Mouse (Mus musculus) B cell, adult (primary cell): Measurements from ENCODE around the gene Arhgef18. TPM values are rescaled to one million over a fixed set of nuclear protein-coding genes. Genes with fewer than 3 reads are reported as not detected.

ENCODE experiments used
- total RNA-seq: library from RNA; stranded (reverse); gene quantifications from 4 replicates; pipeline ENCODE4 v1.2.4, GENCODE M21; 2023; ENCODE audit not compliant: inconsistent age

The Arhgef18 gene
- 226 to 260 TPM (median 253 TPM) in 4 replicates for total RNA-seq

GRCm38 (mm10) chr8:3392771-3393710, at the start of gene Arhgef18:
Arhgef18 (plus strand) TSS chr8:3393006.

GRCm38 (mm10) chr8:3353189-3353810, 39.5 kb upstream of the Arhgef18 start, which contains the start of gene A430078G23Rik:
A430078G23Rik (plus strand) TSS chr8:3353415.

GRCm38 (mm10) chr8:3467006-3467885, 74.4 kb downstream of the Arhgef18 start, which contains the start of gene Pex11g:
Pex11g (minus strand) TSS chr8:3467680.

GRCm38 (mm10) chr8:3470562-3470961, 77.8 kb downstream of the Arhgef18 start, which contains the start of gene Tex45:
Tex45 (plus strand) TSS chr8:3470862.

GRCm38 (mm10) chr8:3492901-3493844, 100.4 kb downstream of the Arhgef18 start, which contains the start of gene Zfp358:
Zfp358 (plus strand) TSS chr8:3493138.

GRCm38 (mm10) chr8:3500235-3501090, 107.7 kb downstream of the Arhgef18 start, which contains the start of gene Mcoln1:
Mcoln1 (plus strand) TSS chr8:3500457.

Other genes starting within 250 kb of the Arhgef18 start
- 39.0 to 47.8 TPM (median 43.2 TPM) in 4 replicates for gene Insr, start 113.4 kb upstream of the Arhgef18 start, total RNA-seq
- 230 to 250 TPM (median 241 TPM) in 4 replicates for gene A430078G23Rik, start 39.6 kb upstream of the Arhgef18 start, total RNA-seq
- 0.80 to 1.7 TPM (median 1.4 TPM) in 4 replicates for gene Pex11g, start 74.7 kb downstream of the Arhgef18 start, total RNA-seq
- 4.9 to 9.2 TPM (median 7.3 TPM) in 4 replicates for gene Tex45, start 77.9 kb downstream of the Arhgef18 start, total RNA-seq
- gene Zfp358, start 100.1 kb downstream of the Arhgef18 start, total RNA-seq: 8.0 to 11.4 TPM (median 9.8 TPM) in 4 replicates
- 89.1 to 114 TPM (median 104 TPM) in 4 replicates for gene Mcoln1, start 107.5 kb downstream of the Arhgef18 start, total RNA-seq
- 60.2 to 80.5 TPM (median 68.7 TPM) in 4 replicates for gene Pnpla6, start 122.4 kb downstream of the Arhgef18 start, total RNA-seq
- gene C330021F23Rik, start 175.0 kb downstream of the Arhgef18 start, total RNA-seq: not detected in 4 replicates
- 0.12 to 0.27 TPM (median 0.18 TPM) in 4 replicates for gene Camsap3, start 194.3 kb downstream of the Arhgef18 start, total RNA-seq
- 91.5 to 105 TPM (median 97.7 TPM) in 4 replicates for gene Xab2, start 228.3 kb downstream of the Arhgef18 start, total RNA-seq
- 67.8 to 74.9 TPM (median 70.5 TPM) in 4 replicates for gene Pet100, start 228.5 kb downstream of the Arhgef18 start, total RNA-seq
- not detected in 4 replicates for gene Pcp2, start 232.5 kb downstream of the Arhgef18 start, total RNA-seq
- 248 to 283 TPM (median 258 TPM) in 4 replicates for gene Stxbp2, start 237.9 kb downstream of the Arhgef18 start, total RNA-seq